Mouse (Mus musculus): Measurements from ENCODE around the gene Gm30737.
"Not testable (repeated sequence)": the region's sequence is repeated elsewhere in the genome, so short reads cannot be mapped to it uniquely, and the experiment has no call there.

Gene Gm30737

DNA sequence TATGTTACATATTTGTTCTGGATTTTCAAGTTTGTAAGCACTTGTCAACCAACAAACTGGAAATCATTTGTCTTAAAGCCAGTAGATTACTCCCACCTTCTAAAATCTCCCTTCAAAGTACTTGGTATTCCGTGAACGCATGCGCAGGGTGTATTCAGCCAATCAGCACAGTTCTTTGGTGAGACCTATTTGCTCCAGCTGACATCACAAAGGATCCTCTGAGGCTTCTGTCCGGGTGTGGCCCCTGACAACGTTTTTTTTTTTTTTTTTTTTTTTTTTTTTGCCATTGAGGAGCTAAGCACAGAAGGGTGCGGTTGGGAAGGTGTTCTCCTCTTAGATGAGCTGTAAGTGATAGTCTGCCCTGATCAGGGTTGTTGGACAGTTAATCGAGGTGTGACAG is at the start of gene Gm30737:
Gm30737 (plus strand) TSS at position 301 of the 400 bp plus-strand sequence.
- DNase-seq (ENCODE audit: low read depth, low spot score); H3K36me3 ChIP-seq (ENCODE audit: control insufficient read depth, insufficient read depth, low read length, poor library complexity, severe bottlenecking); H3K27me3 ChIP-seq (ENCODE audit: control insufficient read depth, insufficient read depth, low read length, poor library complexity, severe bottlenecking): not testable (repeated sequence)
